9 mouse cellular contexts compared by ENCODE assay signal in genomic region chr4:105206995-105207394, GRCm38 (mm10). TPM values are rescaled to one million over a fixed set of nuclear protein-coding genes. Genes with fewer than 3 reads are reported as not detected.
DNase-seq lines count a peak whose midpoint lies in the region; ATAC-seq and TF ChIP-seq lines count a peak whose summit lies in the region.
"Had no signal": no experiment of that assay in that cellular context is flagged by ENCODE, and none has a peak within 500 bp of the region (broad histone marks: within the 10 kb centered on the region; RNA-seq: fewer than 3 reads in every experiment).

No protein-coding gene starts in this region.

- DNase-seq in hindbrain, postnatal 0 days (ENCODE audit: low spot score): no peak
- no peak for DNase-seq in ES-E14 (ENCODE audit: low read depth, low spot score)
- no peak for DNase-seq in liver, embryonic 11.5 days (ENCODE audit: low spot score)
- no peak for DNase-seq in testis, postnatal 10 days (ENCODE audit: low spot score)
- no peak for DNase-seq in layer of hippocampus, adult 9-11 months
- DNase-seq in gastrocnemius, postnatal 14 days: no peak
- DNase-seq: thymus, postnatal 36 days had no signal

- 47% methylated on average over 8 of the region's 8 CpGs for WGBS in hindbrain, embryonic 12.5 days
- WGBS in hindbrain, postnatal 0 days: 52% methylated on average over 8 of the region's 8 CpGs
- 25% methylated on average over 8 of the region's 8 CpGs for WGBS in embryonic facial prominence, embryonic 12.5 days
- 24% methylated on average over 8 of the region's 8 CpGs for WGBS in liver, embryonic 11.5 days

- peaks cover 36% of the 10 kb centered on the region for H3K4me1 ChIP-seq in hindbrain, embryonic 12.5 days
- peaks cover 22% of the 10 kb centered on the region; the same call in 1 of the 2 replicates for H3K4me1 ChIP-seq in hindbrain, postnatal 0 days (ENCODE audit: insufficient read depth, low read length)
- H3K4me1 ChIP-seq in ES-E14 (ENCODE audit: control insufficient read depth in 2 of 2, insufficient read depth in 2 of 2, low read length in 2 of 2, poor library complexity in 1 of 2): peaks cover 18 to 50% of the 10 kb centered on the region in 2 experiments
- H3K4me1 ChIP-seq in embryonic facial prominence, embryonic 12.5 days: peaks cover 64% of the 10 kb centered on the region
- H3K4me1 ChIP-seq in liver, embryonic 11.5 days (replicated peaks; ENCODE audit: control insufficient read depth, insufficient read depth, low read length): peaks cover 9% of the 10 kb centered on the region

- H3K27me3 ChIP-seq in hindbrain, embryonic 12.5 days: no peaks in the 10 kb centered on the region
- no peaks in the 10 kb centered on the region for H3K27me3 ChIP-seq in hindbrain, postnatal 0 days (ENCODE audit: insufficient read depth, low read length)
- H3K27me3 ChIP-seq in embryonic facial prominence, embryonic 12.5 days: no peaks in the 10 kb centered on the region
- no peaks in the 10 kb centered on the region for H3K27me3 ChIP-seq in liver, embryonic 11.5 days (replicated peaks; ENCODE audit: control insufficient read depth, insufficient read depth, low read length)

- H3K36me3 ChIP-seq in hindbrain, embryonic 12.5 days: peaks cover 18% of the 10 kb centered on the region
- H3K36me3 ChIP-seq in hindbrain, postnatal 0 days (ENCODE audit: insufficient read depth, low read length): no peaks in the 10 kb centered on the region; the same call in 1 of the 2 replicates
- peaks cover 4% of the 10 kb centered on the region; the same call in 1 of the 2 replicates for H3K36me3 ChIP-seq in ES-E14 (ENCODE audit: control insufficient read depth, insufficient read depth, low read length, poor library complexity, severe bottlenecking)
- H3K36me3 ChIP-seq in embryonic facial prominence, embryonic 12.5 days: peaks cover 38% of the 10 kb centered on the region
- no peaks in the 10 kb centered on the region; the same call in 1 of the 2 replicates for H3K36me3 ChIP-seq in liver, embryonic 11.5 days (ENCODE audit: control insufficient read depth, insufficient read depth, low read length)

- H3K9me3 ChIP-seq in hindbrain, embryonic 12.5 days (replicated peaks): no peaks in the 10 kb centered on the region
- no peaks in the 10 kb centered on the region for H3K9me3 ChIP-seq in hindbrain, postnatal 0 days (ENCODE audit: low read length)
- no peaks in the 10 kb centered on the region for H3K9me3 ChIP-seq in ES-E14 (ENCODE audit: control insufficient read depth, insufficient read depth, low read depth, low read length)
- H3K9me3 ChIP-seq in embryonic facial prominence, embryonic 12.5 days: no peaks in the 10 kb centered on the region
- no peaks in the 10 kb centered on the region for H3K9me3 ChIP-seq in liver, embryonic 11.5 days (ENCODE audit: control insufficient read depth, low read length)

- ATAC-seq in hindbrain, embryonic 12.5 days (ENCODE audit: low FRiP score): 0 out of 2 replicates have a peak, but pooled peaks have one; percentile 38
- no peak for ATAC-seq in hindbrain, postnatal 0 days
- ATAC-seq in embryonic facial prominence, embryonic 12.5 days (ENCODE audit: insufficient number of reproducible peaks, insufficient read depth, low FRiP score, low TSS enrichment): no peak
- ATAC-seq in liver, embryonic 11.5 days (replicated peaks; ENCODE audit: low FRiP score): peak; percentile 41

- no peak overlapping the region for H3K4me2 ChIP-seq in hindbrain, embryonic 12.5 days (replicated peaks)
- H3K4me2 ChIP-seq in hindbrain, postnatal 0 days (ENCODE audit: low read depth, low read length): no peak overlapping the region
- no peak overlapping the region for H3K4me2 ChIP-seq in embryonic facial prominence, embryonic 12.5 days (replicated peaks)
- H3K4me2 ChIP-seq in liver, embryonic 11.5 days: no peak overlapping the region

- H3K9ac ChIP-seq in hindbrain, embryonic 12.5 days: no peak overlapping the region
- no peak overlapping the region for H3K9ac ChIP-seq in hindbrain, postnatal 0 days (replicated peaks; ENCODE audit: low read length)
- H3K9ac ChIP-seq in ES-E14 (ENCODE audit: insufficient read depth, low read depth, low read length, poor library complexity, severe bottlenecking): peak overlapping the region; percentile 39; the same call in 1 of the 2 replicates
- H3K9ac ChIP-seq in embryonic facial prominence, embryonic 12.5 days: no peak overlapping the region
- no peak overlapping the region for H3K9ac ChIP-seq in liver, embryonic 11.5 days (ENCODE audit: low read depth, low read length)

- TF ChIP-seq CTCF in hindbrain, postnatal 0 days (IDR thresholded peaks at IDR 0.05; ENCODE audit: low read depth): no peak

- in situ Hi-C loops in ES-E14 (cut with MboI; ENCODE audit: low sequenced_read_pairs in 2 of 2, unreplicated experiment in 2 of 2): no loop called here

- intact Hi-C loops in gastrocnemius, postnatal 14 days (cut with DNase I; ENCODE audit: low total_unique reads): no loop called here

- peak overlapping the region; percentile 8; the same call in 1 of the 2 replicates for H3K27ac ChIP-seq in hindbrain, embryonic 12.5 days
- H3K27ac ChIP-seq in hindbrain, postnatal 0 days: no peak overlapping the region
- no peak overlapping the region for H3K27ac ChIP-seq in ES-E14 (ENCODE audit: insufficient read depth, low read depth, low read length, poor library complexity, severe bottlenecking)
- peak overlapping the region; percentile 56; the same call in 1 of the 2 replicates for H3K27ac ChIP-seq in embryonic facial prominence, embryonic 12.5 days
- peak overlapping the region; percentile 40; the same call in 1 of the 2 replicates for H3K27ac ChIP-seq in liver, embryonic 11.5 days (ENCODE audit: low read depth, low read length)

- H3K4me3 ChIP-seq in hindbrain, embryonic 12.5 days: no peak overlapping the region
- H3K4me3 ChIP-seq in hindbrain, postnatal 0 days (ENCODE audit: low read length): no peak overlapping the region
- no peak overlapping the region for H3K4me3 ChIP-seq in ES-E14 (ENCODE audit: insufficient read depth in 1 of 2, low read depth in 1 of 2, low read length in 2 of 2, poor library complexity in 1 of 2, severe bottlenecking in 1 of 2)
- no peak overlapping the region for H3K4me3 ChIP-seq in embryonic facial prominence, embryonic 12.5 days
- no peak overlapping the region for H3K4me3 ChIP-seq in liver, embryonic 11.5 days (ENCODE audit: low read depth, low read length)

TF ChIP-seq in ES-E14, 5 proteins besides CTCF, POLR2A, EP300 and RAD21:
- no peak for TF ChIP-seq CHD2 (IDR thresholded peaks at IDR 0.05; ENCODE audit: low read depth, low read length)

RNA-seq across cellular contexts. Expression of gene Plpp3, which starts 49.8 kb away (rescaled TPM):
- polyA plus RNA-seq in hindbrain, embryonic 12.5 days (2016; fragmentation: Nextera tagmentation; extraction: Ambion mirVana): 91.5 and 91.7 TPM in 2 replicates
- total RNA-seq in hindbrain, postnatal 0 days (2014; rRNA removed): 167 and 174 TPM in 2 replicates
- 180 and 198 TPM in 2 replicates for polyA plus RNA-seq in hindbrain, postnatal 0 days (2015; fragmentation: Nextera tagmentation; extraction: Ambion mirVana)
- total RNA-seq in ES-E14 (2012; rRNA removed): 11.8 and 13.0 TPM in 2 replicates
- 115 TPM in 2 replicates for polyA plus RNA-seq in embryonic facial prominence, embryonic 12.5 days (2016; fragmentation: Nextera tagmentation; extraction: Ambion mirVana)
- polyA plus RNA-seq in liver, embryonic 11.5 days (2014; fragmentation: Nextera tagmentation; extraction: Ambion mirVana): 29.5 TPM in 2 replicates
- 10 to 100 TPM; 62.1 to 63.0 TPM for total RNA-seq in gastrocnemius, postnatal 14 days (2021)

Comparison
In these comparisons a context has a peak if more than half of its experiments do, and no peak if none do; other contexts are left out.
1. ATAC-seq: peak in hindbrain, embryonic 12.5 days (single experiment) and liver, embryonic 11.5 days (single experiment); none in hindbrain, postnatal 0 days (single experiment) and embryonic facial prominence, embryonic 12.5 days (single experiment).
2. H3K27ac ChIP-seq: peak in hindbrain, embryonic 12.5 days (single experiment), embryonic facial prominence, embryonic 12.5 days (single experiment) and liver, embryonic 11.5 days (single experiment); none in hindbrain, postnatal 0 days (single experiment) and ES-E14 (single experiment).